In the genomic region with DNA sequence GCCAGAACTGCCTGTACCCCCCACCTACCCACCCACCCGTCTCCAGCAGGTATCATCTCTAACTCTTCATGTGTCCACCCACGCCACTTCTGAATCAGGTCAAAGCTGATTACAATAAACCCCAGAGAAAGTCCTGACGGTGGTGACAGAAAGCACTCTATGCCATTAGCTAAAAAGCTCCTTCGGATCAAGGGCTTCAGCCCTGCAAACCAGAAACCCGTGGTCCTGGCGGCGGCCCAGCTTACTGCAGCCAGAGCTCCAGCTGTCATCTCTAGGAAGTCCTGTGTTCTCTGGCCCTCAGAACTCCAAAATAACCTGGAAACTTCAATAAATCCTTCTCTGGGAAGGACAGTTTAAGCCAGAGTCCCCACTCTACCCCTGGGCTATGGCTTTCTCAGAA, we compare ENCODE assay signal across 11 mouse cellular contexts. TPM values are rescaled to one million over a fixed set of nuclear protein-coding genes. Genes with fewer than 3 reads are reported as not detected.
DNase-seq lines count a peak whose midpoint lies in the region; ATAC-seq lines count a peak whose summit lies in the region.
"Had no signal": no experiment of that assay in that cellular context is flagged by ENCODE, and none has a peak within 500 bp of the region (broad histone marks: within the 10 kb centered on the region; RNA-seq: fewer than 3 reads in every experiment).

No protein-coding gene starts in this region.

- intact Hi-C loops in heart, postnatal 36 days (cut with DNase I), result no loop called here

- peak; percentile 76 for DNase-seq in heart, postnatal 4 days
- DNase-seq in heart, postnatal 36 days, result no peak
- no peak for DNase-seq in neural tube, embryonic 10.5 days (ENCODE audit: extremely low spot score, low spot score)
- DNase-seq in cerebellum, adult 8-10 months, result peak; percentile 67
- DNase-seq in retina, postnatal 1 day, result peak; percentile 67
- no peak for DNase-seq in thymus, adult 18-20 months
- DNase-seq: lung, adult 2 months had no signal

- H3K4me1 ChIP-seq in neural tube, embryonic 15.5 days, result peaks cover 41% of the 10 kb centered on the region

- peaks cover 60% of the 10 kb centered on the region for H3K27me3 ChIP-seq in neural tube, embryonic 15.5 days (replicated peaks)

- H3K4me3 ChIP-seq in neural tube, embryonic 15.5 days (replicated peaks), result no peak overlapping the region
- H3K4me3 ChIP-seq: forebrain, embryonic 10.5 days had no signal

- 0 out of 2 replicates have a peak overlapping the region, but pooled peaks have one; percentile 98 for H3K4me2 ChIP-seq in neural tube, embryonic 15.5 days

- no peaks in the 10 kb centered on the region for H3K36me3 ChIP-seq in neural tube, embryonic 15.5 days
- H3K36me3 ChIP-seq: forebrain, embryonic 10.5 days had no signal

- ATAC-seq in neural tube, embryonic 15.5 days (ENCODE audit: low FRiP score), result no peak

- no peak overlapping the region for H3K9ac ChIP-seq in neural tube, embryonic 15.5 days (replicated peaks)

- H3K9me3 ChIP-seq in neural tube, embryonic 15.5 days (replicated peaks), result no peaks in the 10 kb centered on the region
- H3K9me3 ChIP-seq: forebrain, embryonic 10.5 days had no signal

- no peak overlapping the region for H3K27ac ChIP-seq in neural tube, embryonic 15.5 days (replicated peaks)
- H3K27ac ChIP-seq: forebrain, embryonic 10.5 days had no signal

- WGBS in neural tube, embryonic 15.5 days, result 36% methylated on average over 7 of the region's 7 CpGs

RNA-seq across cellular contexts. Expression of a gene that starts 2.6 kb away (rescaled TPM):
- total RNA-seq in heart, postnatal 4 days (2021), result 1 to 10 TPM; 1.4 to 2.4 TPM
- 1 to 10 TPM; 1.7 to 2.0 TPM for total RNA-seq in heart, postnatal 36 days (2021)
- 10.6 and 14.3 TPM in 2 replicates for polyA plus RNA-seq in neural tube, embryonic 15.5 days (2015; fragmentation: Nextera tagmentation; extraction: Ambion mirVana)
- total RNA-seq: hematopoietic stem cell, adult 5-6 weeks had no signal

RNA-seq across cellular contexts. Expression of a gene that starts 15.8 kb away (rescaled TPM):
- 1 to 10 TPM; 1.9 to 3.1 TPM for total RNA-seq in heart, postnatal 4 days (2021)
- total RNA-seq in heart, postnatal 36 days (2021), result 1 to 10 TPM; 2.1 to 2.2 TPM
- 0.26 and 0.57 TPM in 2 replicates for polyA plus RNA-seq in neural tube, embryonic 15.5 days (2015; fragmentation: Nextera tagmentation; extraction: Ambion mirVana)
- total RNA-seq: hematopoietic stem cell, adult 5-6 weeks; layer of hippocampus, postnatal 25 days had no signal

RNA-seq across cellular contexts. Expression of a gene that starts 23.1 kb away (rescaled TPM):
- not detected for total RNA-seq in heart, postnatal 4 days (2021)
- not detected for total RNA-seq in heart, postnatal 36 days (2021)
- 0.27 and 7.0 TPM in 2 replicates for polyA plus RNA-seq in neural tube, embryonic 15.5 days (2015; fragmentation: Nextera tagmentation; extraction: Ambion mirVana)
- total RNA-seq: hematopoietic stem cell, adult 5-6 weeks; layer of hippocampus, postnatal 25 days had no signal

RNA-seq across cellular contexts. Expression of a gene that starts 50.1 kb away (rescaled TPM):
- 10 to 100 TPM; 89.3 to 90.2 TPM for total RNA-seq in heart, postnatal 4 days (2021)
- total RNA-seq in heart, postnatal 36 days (2021), result 10 to 100 TPM; 68.6 to 76.2 TPM
- polyA plus RNA-seq in neural tube, embryonic 15.5 days (2015; fragmentation: Nextera tagmentation; extraction: Ambion mirVana), result 269 and 290 TPM in 2 replicates

RNA-seq across cellular contexts. Expression of a gene that starts 57.5 kb away (rescaled TPM):
- total RNA-seq in heart, postnatal 4 days (2021), result 10 to 100 TPM in 1 of 2 experiments, 1 to 10 TPM in 1; 8.0 to 11.5 TPM
- 10 to 100 TPM; 14.2 to 15.3 TPM for total RNA-seq in heart, postnatal 36 days (2021)
- 0.13 and 0.47 TPM in 2 replicates for polyA plus RNA-seq in neural tube, embryonic 15.5 days (2015; fragmentation: Nextera tagmentation; extraction: Ambion mirVana)
- total RNA-seq: hematopoietic stem cell, adult 5-6 weeks; layer of hippocampus, postnatal 25 days had no signal
- polyA plus RNA-seq: forebrain, embryonic 10.5 days had no signal

Comparison
In these comparisons a context has a peak if more than half of its experiments do, and no peak if none do; other contexts are left out.
1. DNase-seq: peak in heart, postnatal 4 days (single experiment), cerebellum, adult 8-10 months (single experiment) and retina, postnatal 1 day (single experiment); none in heart, postnatal 36 days (0 of 2), neural tube, embryonic 10.5 days (single experiment) and thymus, adult 18-20 months (0 of 2).